Mouse (Mus musculus) embryonic facial prominence, embryonic 10.5 days (tissue): ENCODE results near the gene Chrm5. TPM values are rescaled to one million over a fixed set of nuclear protein-coding genes. Genes with fewer than 3 reads are reported as not detected.

Experiments used
- DNase-seq: peaks from one replicate; pipeline ENCODE4 v3.0.0-alpha.2; 2017; ENCODE audit warnings: low spot score
- H3K27ac ChIP-seq: fragments of 300-500 bp; sonication (generic); replicated peaks from 2 replicates; pipeline ENCODE4 v1.5.1; 2016; ENCODE audit warnings: mild to moderate bottlenecking
- H3K27me3 ChIP-seq: fragments of 300-500 bp; sonication (generic); replicated peaks from 2 replicates; pipeline ENCODE4 v1.6.1; 2016; ENCODE audit warnings: low read depth, mild to moderate bottlenecking; ENCODE audit not compliant: poor library complexity, severe bottlenecking
- H3K36me3 ChIP-seq: fragments of 300-500 bp; sonication (generic); replicated peaks from 2 replicates; pipeline ENCODE4 v1.6.1; 2016; ENCODE audit warnings: mild to moderate bottlenecking, moderate library complexity
- H3K4me1 ChIP-seq: fragments of 300-500 bp; sonication (generic); 2 replicates; pipeline ENCODE4 v1.6.1; 2016
- H3K4me3 ChIP-seq: fragments of 300-500 bp; sonication (generic); 2 replicates; pipeline ENCODE4 v1.5.1; 2016; ENCODE audit warnings: mild to moderate bottlenecking, moderate library complexity
- H3K9me3 ChIP-seq: fragments of 300-500 bp; sonication (generic); 2 replicates; pipeline ENCODE4 v1.6.1; 2016; ENCODE audit warnings: mild to moderate bottlenecking
- WGBS: fragments of 180-500 bp; shearing (Covaris S2); methylation state at CpG from one replicate; pipeline ENCODE4 v1.1.7; 2016; 5-methylcytosine and 5-hydroxymethylcytosine counted together
- polyA plus RNA-seq: library from polyadenylated mRNA; unstranded; fragments of >200 nt; fragmentation: Nextera tagmentation; extraction: Ambion mirVana; gene quantifications from 2 replicates; pipeline ENCODE4 v1.2.1, GENCODE M21; 2016

Chrm5 gene
- polyA plus RNA-seq, 1 experiment from 2014 or later = not detected

GRCm38 (mm10) chr2:112436292-112436691 is 44.3 kb downstream of the Chrm5 start:
- H3K9me3 ChIP-seq = no peaks in the 10 kb centered on the region
- H3K4me1 ChIP-seq = no peaks in the 10 kb centered on the region
- no peaks in the 10 kb centered on the region for H3K27me3 ChIP-seq
- WGBS = 78% methylated on average over 4 of the region's 4 CpGs
- no peak overlapping the region for H3K27ac ChIP-seq
- no peak overlapping the region for H3K4me3 ChIP-seq
- DNase-seq = no peak
- no peaks in the 10 kb centered on the region for H3K36me3 ChIP-seq

- H3K36me3 ChIP-seq = no peaks in the 10 kb centered on the region
- DNase-seq = no peak
- no peaks in the 10 kb centered on the region for H3K4me1 ChIP-seq
- no peak overlapping the region for H3K4me3 ChIP-seq
- 72% methylated on average over 2 of the region's 2 CpGs for WGBS
- no peaks in the 10 kb centered on the region for H3K9me3 ChIP-seq
- H3K27ac ChIP-seq = no peak overlapping the region
- no peaks in the 10 kb centered on the region for H3K27me3 ChIP-seq
These were observed 47.2 kb downstream of the Chrm5 start for GRCm38 (mm10) chr2:112433359-112433758.

- WGBS = 86% methylated on average over 2 of the region's 2 CpGs
- H3K27ac ChIP-seq = no peak overlapping the region
- no peaks in the 10 kb centered on the region for H3K4me1 ChIP-seq
- no peaks in the 10 kb centered on the region for H3K27me3 ChIP-seq
- H3K9me3 ChIP-seq = no peaks in the 10 kb centered on the region
- no peak for DNase-seq
- no peak overlapping the region for H3K4me3 ChIP-seq
- H3K36me3 ChIP-seq = no peaks in the 10 kb centered on the region
These were observed 48.0 kb downstream of the Chrm5 start for GRCm38 (mm10) chr2:112432523-112432922.

- WGBS = 73% methylated on average over 5 of the region's 5 CpGs
- no peak overlapping the region for H3K4me3 ChIP-seq
- H3K36me3 ChIP-seq = no peaks in the 10 kb centered on the region
- H3K27ac ChIP-seq = no peak overlapping the region
- H3K27me3 ChIP-seq = no peaks in the 10 kb centered on the region
- H3K9me3 ChIP-seq = no peaks in the 10 kb centered on the region
- H3K4me1 ChIP-seq = no peaks in the 10 kb centered on the region
- no peak for DNase-seq
These were observed 50.2 kb downstream of the Chrm5 start for GRCm38 (mm10) chr2:112430403-112430802.

- no peak overlapping the region for H3K4me3 ChIP-seq
- H3K9me3 ChIP-seq = no peaks in the 10 kb centered on the region
- WGBS = 88% methylated on average over 4 of the region's 4 CpGs
- no peak for DNase-seq
- no peaks in the 10 kb centered on the region for H3K4me1 ChIP-seq
- no peak overlapping the region for H3K27ac ChIP-seq
- no peaks in the 10 kb centered on the region for H3K36me3 ChIP-seq
- H3K27me3 ChIP-seq = no peaks in the 10 kb centered on the region
These were observed 50.9 kb downstream of the Chrm5 start for GRCm38 (mm10) chr2:112429665-112430064.

Other genes starting within 250 kb of the Chrm5 start
- 13.1 and 14.0 TPM in 2 replicates for gene Lpcat4, start 241.3 kb downstream of the Chrm5 start, polyA plus RNA-seq
- gene Nutm1, start 221.5 kb downstream of the Chrm5 start, polyA plus RNA-seq = 0.10 TPM in 1 of 2 replicates, not detected in the other
- gene Nop10, start 218.8 kb downstream of the Chrm5 start, polyA plus RNA-seq = 220 and 238 TPM in 2 replicates
- gene Slc12a6, start 214.9 kb downstream of the Chrm5 start, polyA plus RNA-seq = 8.2 and 9.7 TPM in 2 replicates
- not detected in 2 replicates for gene Gm21985, start 214.5 kb downstream of the Chrm5 start, polyA plus RNA-seq
- 112 and 113 TPM in 2 replicates for gene Emc4, start 112.7 kb downstream of the Chrm5 start, polyA plus RNA-seq
- 43.6 and 44.2 TPM in 2 replicates for gene Katnbl1, start 101.6 kb downstream of the Chrm5 start, polyA plus RNA-seq
- 10.0 and 10.8 TPM in 2 replicates for gene Emc7, start 25.8 kb downstream of the Chrm5 start, polyA plus RNA-seq
- gene Aven, start 12.2 kb upstream of the Chrm5 start, polyA plus RNA-seq = 8.1 TPM in 2 replicates